Mouse (Mus musculus) liver, embryonic 14.5 days (tissue): ENCODE measurements around the gene Rasgrp3. TPM values are rescaled to one million over a fixed set of nuclear protein-coding genes. Genes with fewer than 3 reads are reported as not detected.

Source experiments
- ATAC-seq: fragments of 200-750 bp; cut with Nextera tagmentation; 2 replicates; pipeline ENCODE4 v1.8.0; 2017; ENCODE audit warnings: moderate number of reproducible peaks, mild to moderate bottlenecking, moderate library complexity; ENCODE audit not compliant: insufficient read depth
- DNase-seq, 3 experiments: peaks; one replicate each; pipeline ENCODE4 v3.0.0-alpha.2; 2012 to 2013; ENCODE audit warnings: low read depth in 3 of 3, low spot score in 3 of 3
- H3K27ac ChIP-seq: fragments of 300-500 bp; sonication (generic); 2 replicates; pipeline ENCODE4 v1.5.1; 2014; ENCODE audit warnings: moderate library complexity, mild to moderate bottlenecking, control low read depth, inconsistent platforms
- H3K27me3 ChIP-seq: fragments of 300-500 bp; sonication (generic); 2 replicates; pipeline ENCODE4 v1.6.1; 2014; ENCODE audit warnings: mild to moderate bottlenecking, low read length, moderate library complexity; ENCODE audit not compliant: control insufficient read depth, insufficient read depth
- H3K36me3 ChIP-seq: fragments of 300-500 bp; sonication (generic); replicated peaks from 2 replicates; pipeline ENCODE4 v1.6.1; 2014; ENCODE audit warnings: low read depth; ENCODE audit not compliant: control insufficient read depth, insufficient read depth
- H3K4me1 ChIP-seq, 2 experiments: fragments of 200-500 bp in 1 of 2; fragments of 300-500 bp in 1 of 2; sonication (generic) in 1 of 2; replicated peaks; 2 replicates each; pipeline ENCODE4 v1.6.1; 2012 to 2014; ENCODE audit warnings: antibody characterized with exemption in 1 of 2, inconsistent platforms in 1 of 2, low read length in 1 of 2; ENCODE audit not compliant: control insufficient read depth in 2 of 2, insufficient read depth in 2 of 2
- H3K4me2 ChIP-seq: fragments of 300-500 bp; sonication (generic); 2 replicates; pipeline ENCODE4 v1.6.1; 2014; ENCODE audit warnings: low read depth, mild to moderate bottlenecking, control low read depth, moderate library complexity
- H3K4me3 ChIP-seq, 2 experiments: fragments of 200-500 bp in 1 of 2; fragments of 300-500 bp in 1 of 2; sonication (generic) in 1 of 2; 2 replicates each; pipeline ENCODE4 v1.5.1; 2012 to 2014; ENCODE audit warnings: low read depth in 2 of 2, low read length in 2 of 2, mild to moderate bottlenecking in 2 of 2, control low read depth in 1 of 2, inconsistent platforms in 1 of 2, moderate library complexity in 1 of 2; ENCODE audit not compliant: insufficient read depth in 1 of 2
- H3K9ac ChIP-seq: fragments of 300-500 bp; sonication (generic); replicated peaks from 2 replicates; pipeline ENCODE4 v1.6.1; 2014; ENCODE audit warnings: mild to moderate bottlenecking, control low read depth, moderate library complexity
- H3K9me3 ChIP-seq: fragments of 300-500 bp; sonication (generic); 2 replicates; pipeline ENCODE4 v1.6.1; 2016; ENCODE audit warnings: low read length, mixed read lengths; ENCODE audit not compliant: control insufficient read depth
- CTCF ChIP-seq: IDR thresholded peaks from 2 replicates; pipeline ENCODE4 v1.5.1; 2016; ENCODE audit warnings: antibody characterized with exemption, low read depth, control low read depth
- EP300 ChIP-seq: IDR thresholded peaks from 2 replicates; pipeline ENCODE4 v1.6.1; 2016; ENCODE audit warnings: antibody characterized with exemption, low read depth
- WGBS: fragments of 180-500 bp; shearing (Covaris S2); extraction: QIAGEN DNeasy Blood & Tissue Kit; methylation state at CpG from one replicate; pipeline ENCODE4 v1.1.7; 2014; ENCODE audit not compliant: insufficient replicate concordance; 5-methylcytosine and 5-hydroxymethylcytosine counted together
- polyA plus RNA-seq, 2 experiments: library from polyadenylated mRNA; depleted of rRNA in 1 of 2; stranded (reverse) in 1 of 2; unstranded in 1 of 2; fragments of >200 nt; fragmentation: Nextera tagmentation in 1 of 2; extraction: Ambion mirVana in 1 of 2; gene quantifications; 2 replicates each; pipeline versions ENCODE4 v1.2.1 to v1.2.3; 2012 to 2014

Rasgrp3 gene
- polyA plus RNA-seq, 2 experiments: 2.0 to 2.9 TPM

GRCm38 (mm10) chr17:75558041-75558440 is 122.3 kb downstream of the Rasgrp3 start:
- ATAC-seq: no peak
- 76% methylated on average over 2 of the region's 2 CpGs for WGBS
- H3K36me3 ChIP-seq: no peaks in the 10 kb centered on the region

DNA sequence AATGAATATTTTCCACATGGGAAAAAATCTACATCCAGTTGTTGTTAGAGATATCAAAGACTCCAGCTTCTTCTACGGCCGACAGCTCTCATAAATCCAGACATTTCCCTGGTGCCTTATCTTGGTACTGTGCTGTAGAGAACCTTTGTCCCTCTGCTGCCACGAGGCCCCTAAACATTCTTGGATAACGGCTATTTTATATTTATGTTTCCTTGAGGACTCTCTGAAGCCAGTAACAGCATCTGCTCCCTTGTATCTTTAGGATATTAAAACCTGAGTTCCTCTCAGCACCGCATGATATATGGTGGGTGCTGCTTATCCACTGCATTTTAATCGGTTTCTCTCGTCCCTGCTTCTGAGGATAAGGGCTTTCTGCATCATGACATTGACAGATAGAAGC is 139.9 kb downstream of the Rasgrp3 start:
- H3K9me3 ChIP-seq: no peaks in the 10 kb centered on the region
- H3K27ac ChIP-seq: no peak overlapping the region
- DNase-seq (no peak), ATAC-seq (no peak)
- WGBS: 60% methylated on average over 7 of the region's 7 CpGs
- H3K36me3 ChIP-seq: no peaks in the 10 kb centered on the region
- TF ChIP-seq CTCF (no peak), EP300 (no peak)
- H3K4me3 ChIP-seq: no peak overlapping the region
- no peaks in the 10 kb centered on the region for H3K27me3 ChIP-seq
- H3K9ac ChIP-seq: no peak overlapping the region
- no peak overlapping the region for H3K4me2 ChIP-seq
- H3K4me1 ChIP-seq: no peaks in the 10 kb centered on the region

More at GRCm38 (mm10) chr17:75558041-75558440, 122.3 kb downstream of the Rasgrp3 start:
- DNase-seq: no peak
- H3K4me2 ChIP-seq: no peak overlapping the region
- no peak overlapping the region for H3K9ac ChIP-seq
- H3K27me3 ChIP-seq: no peaks in the 10 kb centered on the region
- H3K4me3 ChIP-seq: no peak overlapping the region
- H3K27ac ChIP-seq: no peak overlapping the region
- TF ChIP-seq EP300 (no peak), CTCF (no peak)
- H3K9me3 ChIP-seq: no peaks in the 10 kb centered on the region
- H3K4me1 ChIP-seq: no peaks in the 10 kb centered on the region

Other genes with a start within 250 kb of the Rasgrp3 start
- 13.1 and 17.9 TPM in 2 replicates for gene Fam98a, start 116.0 kb downstream of the Rasgrp3 start, polyA plus RNA-seq (2012; rRNA removed)
- 6.0 and 6.1 TPM in 2 replicates for gene Fam98a, start 116.0 kb downstream of the Rasgrp3 start, polyA plus RNA-seq (2014; fragmentation: Nextera tagmentation; extraction: Ambion mirVana)